Mouse (Mus musculus): ENCODE data around the gene Prune1. TPM values are rescaled to one million over a fixed set of nuclear protein-coding genes. Genes with fewer than 3 reads are reported as not detected.
"Not testable (repeated sequence)": the region's sequence is repeated elsewhere in the genome, so short reads cannot be mapped to it uniquely, and the experiment has no call there.

Prune1 gene
- polyA plus RNA-seq, 1 experiment from 2014 or later, result 23.9 TPM

DNA sequence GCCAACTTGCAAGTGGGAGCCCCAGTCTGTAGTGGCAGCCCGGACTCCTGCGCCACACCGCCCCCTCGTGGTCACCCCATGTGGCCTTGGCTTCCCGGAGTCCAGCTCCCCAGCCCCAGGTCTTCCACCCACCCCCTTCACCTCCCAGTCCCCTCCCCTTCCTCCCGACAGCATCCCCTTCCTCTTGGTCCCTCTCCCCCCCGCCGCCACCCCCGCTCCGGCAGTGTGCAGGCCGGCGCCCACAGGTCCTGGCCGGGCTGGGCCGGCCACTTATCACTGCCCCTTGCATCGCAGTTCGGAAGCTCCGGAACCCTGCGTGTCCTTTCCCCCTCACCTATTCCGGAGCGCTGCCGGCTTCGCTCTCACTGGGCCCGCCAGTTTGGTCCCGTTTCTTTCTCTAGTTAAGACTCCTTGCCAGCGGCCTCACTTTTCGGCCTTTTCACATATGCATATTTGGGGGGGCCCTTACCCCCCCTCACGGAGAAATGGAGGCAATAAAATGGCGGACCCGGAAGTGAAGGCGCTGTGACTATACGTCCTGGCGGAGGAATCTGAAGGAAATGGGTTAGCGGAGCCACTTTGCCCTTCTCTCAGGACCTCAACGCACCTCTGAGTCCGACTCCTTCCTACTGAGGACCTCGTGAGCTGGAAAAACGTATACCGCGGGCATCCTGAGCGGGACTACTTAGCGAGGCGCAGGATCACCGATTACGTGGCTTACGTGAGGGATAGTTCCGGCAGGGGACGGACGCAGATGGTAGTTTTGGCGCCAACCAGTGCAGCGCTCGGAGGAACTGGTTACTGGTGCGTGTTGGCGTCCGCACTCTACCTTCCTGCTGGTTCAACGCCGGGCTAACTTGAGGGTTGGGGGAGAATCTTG, 64.4 kb downstream of the Prune1 start, which contains the start of gene Gabpb2:
Gabpb2 (minus strand) TSS at position 662 of the 880 bp plus-strand sequence.
- Histone ChIP-seq H3K27me3 (no peaks in the 10 kb centered on the region), H3K4me1 (peaks cover 16% of the 10 kb centered on the region), H3K9me3 (no peaks in the 10 kb centered on the region), H3K4me2 (peak within 1 kb of the TSS; percentile 63), H3K36me3 (peaks cover 30% of the 10 kb centered on the region), H3K4me3 (peak within 1 kb of the TSS; percentile 63), H3K27ac (peak within 1 kb of the TSS; percentile 98), H3K9ac (peak within 1 kb of the TSS; percentile 73)
- ATAC-seq (ENCODE audit: borderline replicate concordance, extremely low read depth, low FRiP score, low TSS enrichment), result peak; percentile 94
- WGBS, result under 1% methylated on average over 56 of the region's 56 CpGs

- Histone ChIP-seq H3K36me3 (peaks cover 26% of the 10 kb centered on the region), H3K4me2 (peak overlapping the region; percentile 63), H3K4me1 (peaks cover 16% of the 10 kb centered on the region), H3K4me3 (peak overlapping the region; percentile 63), H3K9ac (peak overlapping the region; percentile 49), H3K27me3 (no peaks in the 10 kb centered on the region), H3K27ac (peak overlapping the region; percentile 98), H3K9me3 (no peaks in the 10 kb centered on the region)
- no peak for ATAC-seq (ENCODE audit: borderline replicate concordance, extremely low read depth, low FRiP score, low TSS enrichment)
- WGBS, result 8% methylated on average over 4 of the region's 4 CpGs
These were observed 65.1 kb downstream of the Prune1 start for GRCm38 (mm10) chr3:95216655-95217254.

DNA sequence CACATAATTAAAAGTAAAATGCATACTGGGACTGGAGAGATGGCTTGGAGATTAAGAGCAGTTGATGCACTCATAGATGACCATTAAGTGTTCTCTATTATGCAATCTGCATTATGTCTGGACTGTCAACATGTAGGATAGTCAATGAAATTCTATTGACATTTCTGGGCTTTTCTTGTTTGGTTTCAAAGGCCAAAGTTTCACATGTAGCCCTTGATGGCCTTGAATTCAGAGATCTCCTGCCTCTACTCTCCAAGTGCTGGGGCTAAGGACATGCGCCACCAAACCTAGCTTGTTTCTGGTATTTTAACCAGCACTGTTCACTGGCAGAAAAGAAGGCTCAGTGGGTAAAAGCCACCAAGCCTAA, 68.3 kb downstream of the Prune1 start:
- Histone ChIP-seq H3K9ac (no peak overlapping the region), H3K27me3 (no peaks in the 10 kb centered on the region), H3K4me2 (no peak overlapping the region), H3K36me3 (peaks cover 21% of the 10 kb centered on the region), H3K9me3 (no peaks in the 10 kb centered on the region), H3K4me1 (peaks cover 14% of the 10 kb centered on the region), H3K27ac (no peak overlapping the region), H3K4me3 (no peak overlapping the region)
- WGBS, result 91% methylated on average over 1 of the region's 1 CpGs
- no peak for ATAC-seq (ENCODE audit: borderline replicate concordance, extremely low read depth, low FRiP score, low TSS enrichment)

DNA sequence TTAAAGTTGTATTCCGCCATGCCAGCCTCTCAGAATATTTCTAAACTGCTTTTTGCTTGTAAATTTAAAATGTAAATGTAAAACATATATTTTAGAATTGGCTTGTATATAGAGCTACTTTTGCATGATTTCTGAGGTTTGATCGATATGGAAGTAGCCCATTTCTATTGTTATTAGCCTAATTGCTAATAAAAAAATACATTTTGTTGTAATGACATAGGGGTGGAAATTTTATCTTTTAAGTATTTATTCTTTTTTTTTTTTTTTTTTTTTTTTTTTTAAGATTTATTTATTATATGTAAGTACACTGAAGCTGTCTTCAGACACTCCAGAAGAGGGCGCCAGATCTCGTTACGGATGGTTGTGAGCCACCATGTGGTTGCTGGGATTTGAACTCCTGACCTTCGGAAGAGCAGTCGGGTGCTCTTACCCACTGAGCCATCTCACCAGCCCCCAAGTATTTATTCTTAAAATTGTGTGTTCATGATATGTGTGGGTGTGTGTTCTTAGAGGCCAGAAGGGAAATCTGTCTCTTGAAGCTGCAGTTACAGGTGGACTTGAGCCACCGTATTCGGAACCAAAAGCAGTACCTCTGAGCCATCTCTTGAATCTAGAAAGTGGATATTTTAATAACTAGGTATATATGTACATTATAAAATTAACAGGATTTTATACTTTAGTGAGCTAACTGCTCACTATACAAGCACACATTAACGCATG, 68.8 kb downstream of the Prune1 start:
- H3K36me3 ChIP-seq, result peaks cover 23% of the 10 kb centered on the region
- ATAC-seq (ENCODE audit: borderline replicate concordance, extremely low read depth, low FRiP score, low TSS enrichment); H3K27me3 ChIP-seq; H3K4me2 ChIP-seq; H3K4me1 ChIP-seq; H3K9ac ChIP-seq; H3K9me3 ChIP-seq; H3K27ac ChIP-seq; H3K4me3 ChIP-seq: not testable (repeated sequence)
- WGBS, result 95% methylated on average over 7 of the region's 10 CpGs

DNA sequence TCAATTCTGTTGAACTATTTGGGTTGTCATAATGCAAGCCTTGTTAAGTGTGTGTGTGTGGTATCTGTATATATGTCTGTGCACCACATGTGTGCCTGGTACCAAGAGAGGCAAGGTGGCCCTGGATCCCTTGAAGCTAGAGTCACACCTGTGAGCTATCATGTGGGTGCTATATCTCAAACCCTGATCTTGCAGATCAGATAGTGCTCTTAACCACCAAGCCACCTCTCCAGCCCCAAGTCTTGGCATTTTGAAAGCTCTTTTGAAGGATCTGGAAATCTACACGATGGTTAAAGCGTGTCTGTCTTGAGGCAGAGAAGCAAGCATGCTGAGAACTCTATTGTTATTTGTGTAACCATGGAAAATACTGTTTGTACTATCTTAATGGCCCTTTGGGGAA, 71.3 kb downstream of the Prune1 start:
- no peak overlapping the region for H3K4me3 ChIP-seq
- H3K27ac ChIP-seq, result no peak overlapping the region
- no peak for ATAC-seq (ENCODE audit: borderline replicate concordance, extremely low read depth, low FRiP score, low TSS enrichment)
- peaks cover 37% of the 10 kb centered on the region for H3K36me3 ChIP-seq
- WGBS, result 87% methylated on average over 2 of the region's 2 CpGs
- no peak overlapping the region for H3K4me2 ChIP-seq
- no peaks in the 10 kb centered on the region for H3K9me3 ChIP-seq
- H3K4me1 ChIP-seq, result no peaks in the 10 kb centered on the region
- H3K9ac ChIP-seq, result no peak overlapping the region
- H3K27me3 ChIP-seq, result no peaks in the 10 kb centered on the region

GRCm38 (mm10) chr3:95208286-95208685, 73.6 kb downstream of the Prune1 start:
- no peak overlapping the region for H3K9ac ChIP-seq
- WGBS, result 84% methylated on average over 4 of the region's 4 CpGs
- H3K4me1 ChIP-seq, result no peaks in the 10 kb centered on the region
- ATAC-seq (ENCODE audit: borderline replicate concordance, extremely low read depth, low FRiP score, low TSS enrichment), result no peak
- no peaks in the 10 kb centered on the region for H3K9me3 ChIP-seq
- no peak overlapping the region for H3K4me2 ChIP-seq
- no peak overlapping the region for H3K27ac ChIP-seq
- no peak overlapping the region for H3K4me3 ChIP-seq
- H3K36me3 ChIP-seq, result peaks cover 50% of the 10 kb centered on the region
- no peaks in the 10 kb centered on the region for H3K27me3 ChIP-seq

DNA sequence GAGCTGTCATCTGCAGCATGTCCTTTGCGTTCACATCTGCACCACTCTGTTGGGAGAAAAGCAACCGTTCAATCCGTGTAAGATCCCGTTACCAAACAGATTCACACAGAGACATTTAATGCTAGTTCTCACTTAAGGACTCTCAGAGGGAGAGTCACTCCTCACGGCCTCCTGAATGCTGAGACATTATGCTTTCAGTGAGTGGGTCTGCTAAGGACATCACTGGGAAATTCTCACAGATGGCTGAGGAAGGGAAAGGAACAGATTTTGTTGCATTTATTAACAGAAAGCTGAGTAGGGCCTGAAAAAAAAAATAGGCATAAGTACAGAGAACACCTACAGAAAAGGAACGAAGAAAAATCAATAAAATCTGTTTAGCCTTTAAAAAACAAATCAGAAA, 78.0 kb downstream of the Prune1 start:
- Histone ChIP-seq H3K4me1 (no peaks in the 10 kb centered on the region), H3K4me3 (no peak overlapping the region), H3K27ac (no peak overlapping the region), H3K9me3 (no peaks in the 10 kb centered on the region), H3K36me3 (peaks cover 80% of the 10 kb centered on the region), H3K27me3 (no peaks in the 10 kb centered on the region), H3K9ac (no peak overlapping the region), H3K4me2 (no peak overlapping the region)
- ATAC-seq (ENCODE audit: borderline replicate concordance, extremely low read depth, low FRiP score, low TSS enrichment), result no peak
- 89% methylated on average over 6 of the region's 6 CpGs for WGBS

Other genes starting within 250 kb of the Prune1 start
- gene Psmd4, start 239.5 kb downstream of the Prune1 start, polyA plus RNA-seq (2015; fragmentation: Nextera tagmentation; extraction: Ambion mirVana), result 239 and 245 TPM in 2 replicates
- gene Pip5k1a, start 175.1 kb downstream of the Prune1 start, polyA plus RNA-seq (2015; fragmentation: Nextera tagmentation; extraction: Ambion mirVana), result 17.2 and 18.1 TPM in 2 replicates
- gene Vps72, start 171.1 kb downstream of the Prune1 start, polyA plus RNA-seq (2015; fragmentation: Nextera tagmentation; extraction: Ambion mirVana), result 163 and 165 TPM in 2 replicates
- gene Tmod4, start 157.6 kb downstream of the Prune1 start, polyA plus RNA-seq (2015; fragmentation: Nextera tagmentation; extraction: Ambion mirVana), result 1.3 and 2.1 TPM in 2 replicates
- gene Scnm1, start 148.1 kb downstream of the Prune1 start, polyA plus RNA-seq (2015; fragmentation: Nextera tagmentation; extraction: Ambion mirVana), result 64.0 and 71.4 TPM in 2 replicates
- 13.3 and 14.9 TPM in 2 replicates for gene Lysmd1, start 148.0 kb downstream of the Prune1 start, polyA plus RNA-seq (2015; fragmentation: Nextera tagmentation; extraction: Ambion mirVana)
- 4.0 and 4.5 TPM in 2 replicates for gene Tnfaip8l2, start 139.7 kb downstream of the Prune1 start, polyA plus RNA-seq (2015; fragmentation: Nextera tagmentation; extraction: Ambion mirVana)
- 3.6 and 3.8 TPM in 2 replicates for gene Sema6c, start 121.6 kb downstream of the Prune1 start, polyA plus RNA-seq (2015; fragmentation: Nextera tagmentation; extraction: Ambion mirVana)
- gene Gabpb2, start 64.2 kb downstream of the Prune1 start, polyA plus RNA-seq (2015; fragmentation: Nextera tagmentation; extraction: Ambion mirVana), result 9.9 and 11.2 TPM in 2 replicates
- gene Cdc42se1, start 53.3 kb downstream of the Prune1 start, polyA plus RNA-seq (2015; fragmentation: Nextera tagmentation; extraction: Ambion mirVana), result 111 and 115 TPM in 2 replicates
- gene Mllt11, start 49.9 kb downstream of the Prune1 start, polyA plus RNA-seq (2015; fragmentation: Nextera tagmentation; extraction: Ambion mirVana), result 10.7 and 11.6 TPM in 2 replicates
- gene Gm128, start 40.5 kb downstream of the Prune1 start, polyA plus RNA-seq (2015; fragmentation: Nextera tagmentation; extraction: Ambion mirVana), result 0.32 and 0.60 TPM in 2 replicates
- 4.0 and 4.1 TPM in 2 replicates for gene Bnipl, start 30.9 kb downstream of the Prune1 start, polyA plus RNA-seq (2015; fragmentation: Nextera tagmentation; extraction: Ambion mirVana)
- gene Mindy1, start 731 bp downstream of the Prune1 start, polyA plus RNA-seq (2015; fragmentation: Nextera tagmentation; extraction: Ambion mirVana), result 38.1 and 41.6 TPM in 2 replicates
- gene Anxa9, start 25.1 kb upstream of the Prune1 start, polyA plus RNA-seq (2015; fragmentation: Nextera tagmentation; extraction: Ambion mirVana), result 1.6 and 2.3 TPM in 2 replicates
- gene Cers2, start 32.7 kb upstream of the Prune1 start, polyA plus RNA-seq (2015; fragmentation: Nextera tagmentation; extraction: Ambion mirVana), result 201 and 203 TPM in 2 replicates
- gene Setdb1, start 75.1 kb upstream of the Prune1 start, polyA plus RNA-seq (2015; fragmentation: Nextera tagmentation; extraction: Ambion mirVana), result 35.7 and 40.4 TPM in 2 replicates
- not detected in 2 replicates for gene 4930558C23Rik, start 120.8 kb upstream of the Prune1 start, polyA plus RNA-seq (2015; fragmentation: Nextera tagmentation; extraction: Ambion mirVana)
- gene Arnt, start 152.3 kb upstream of the Prune1 start, polyA plus RNA-seq (2015; fragmentation: Nextera tagmentation; extraction: Ambion mirVana), result 48.0 and 48.5 TPM in 2 replicates
- gene Ctsk, start 217.2 kb upstream of the Prune1 start, polyA plus RNA-seq (2015; fragmentation: Nextera tagmentation; extraction: Ambion mirVana), result 4.2 and 5.2 TPM in 2 replicates
- gene Ctss, start 244.7 kb upstream of the Prune1 start, polyA plus RNA-seq (2015; fragmentation: Nextera tagmentation; extraction: Ambion mirVana), result 24.2 and 30.4 TPM in 2 replicates